Mouse (Mus musculus): ENCODE results near the gene Sppl2c. TPM values are rescaled to one million over a fixed set of nuclear protein-coding genes. Genes with fewer than 3 reads are reported as not detected.

Sppl2c gene
- polyA plus RNA-seq, 1 experiment from 2014 or later = not detected

GRCm38 (mm10) chr11:104234680-104235079 lies 48.6 kb downstream of the Sppl2c start:
- H3K9me3 ChIP-seq (ENCODE audit: low read length) = no peaks in the 10 kb centered on the region
- no peaks in the 10 kb centered on the region for H3K36me3 ChIP-seq (ENCODE audit: insufficient read depth, low read length)
- H3K27me3 ChIP-seq (ENCODE audit: insufficient read depth, low read length) = peaks cover 54% of the 10 kb centered on the region
- ATAC-seq (ENCODE audit: low FRiP score, low TSS enrichment) = no peak
- peaks cover 36% of the 10 kb centered on the region for H3K4me1 ChIP-seq (ENCODE audit: insufficient read depth, low read length)
- no peak overlapping the region for H3K9ac ChIP-seq (replicated peaks; ENCODE audit: low read length)
- H3K27ac ChIP-seq (ENCODE audit: low read length) = no peak overlapping the region
- H3K4me3 ChIP-seq (ENCODE audit: low read length) = no peak overlapping the region
- 11% methylated on average over 6 of the region's 6 CpGs for WGBS
- no peak overlapping the region for H3K4me2 ChIP-seq (replicated peaks; ENCODE audit: low read depth, low read length)

GRCm38 (mm10) chr11:104235881-104236280 lies 49.8 kb downstream of the Sppl2c start:
- H3K27me3 ChIP-seq (ENCODE audit: insufficient read depth, low read length) = peaks cover 51% of the 10 kb centered on the region
- no peak for ATAC-seq (ENCODE audit: low FRiP score, low TSS enrichment)
- no peak overlapping the region for H3K9ac ChIP-seq (replicated peaks; ENCODE audit: low read length)
- H3K4me2 ChIP-seq (replicated peaks; ENCODE audit: low read depth, low read length) = no peak overlapping the region
- no peaks in the 10 kb centered on the region for H3K9me3 ChIP-seq (ENCODE audit: low read length)
- H3K4me3 ChIP-seq (ENCODE audit: low read length) = no peak overlapping the region
- peaks cover 36% of the 10 kb centered on the region for H3K4me1 ChIP-seq (ENCODE audit: insufficient read depth, low read length)
- H3K27ac ChIP-seq (ENCODE audit: low read length) = no peak overlapping the region
- 81% methylated on average over 2 of the region's 2 CpGs for WGBS
- H3K36me3 ChIP-seq (ENCODE audit: insufficient read depth, low read length) = no peaks in the 10 kb centered on the region

- H3K4me1 ChIP-seq (ENCODE audit: insufficient read depth, low read length) = peaks cover 27% of the 10 kb centered on the region
- no peaks in the 10 kb centered on the region for H3K9me3 ChIP-seq (ENCODE audit: low read length)
- H3K27me3 ChIP-seq (ENCODE audit: insufficient read depth, low read length) = peaks cover 43% of the 10 kb centered on the region
- no peaks in the 10 kb centered on the region for H3K36me3 ChIP-seq (ENCODE audit: insufficient read depth, low read length)
- 76% methylated on average over 7 of the region's 7 CpGs for WGBS
- H3K27ac ChIP-seq (ENCODE audit: low read length) = no peak overlapping the region
- no peak overlapping the region for H3K4me3 ChIP-seq (ENCODE audit: low read length)
- ATAC-seq (ENCODE audit: low FRiP score, low TSS enrichment) = no peak
- H3K9ac ChIP-seq (replicated peaks; ENCODE audit: low read length) = no peak overlapping the region
- H3K4me2 ChIP-seq (replicated peaks; ENCODE audit: low read depth, low read length) = no peak overlapping the region
Observed at GRCm38 (mm10) chr11:104237226-104237625, 51.1 kb downstream of the Sppl2c start.

GRCm38 (mm10) chr11:104237958-104238747 lies 52.0 kb downstream of the Sppl2c start:
- Histone ChIP-seq H3K4me3 (ENCODE audit: low read length) (no peak overlapping the region), H3K27me3 (ENCODE audit: insufficient read depth, low read length) (peaks cover 34% of the 10 kb centered on the region), H3K4me2 (replicated peaks; ENCODE audit: low read depth, low read length) (no peak overlapping the region), H3K36me3 (ENCODE audit: insufficient read depth, low read length) (no peaks in the 10 kb centered on the region), H3K9ac (replicated peaks; ENCODE audit: low read length) (no peak overlapping the region), H3K27ac (ENCODE audit: low read length) (no peak overlapping the region), H3K4me1 (ENCODE audit: insufficient read depth, low read length) (peaks cover 18% of the 10 kb centered on the region; the same call in 1 of the 2 replicates), H3K9me3 (ENCODE audit: low read length) (no peaks in the 10 kb centered on the region)
- ATAC-seq (ENCODE audit: low FRiP score, low TSS enrichment) = 0 out of 2 replicates have a peak, but pooled peaks have one; percentile 42
- WGBS = 60% methylated on average over 11 of the region's 13 CpGs

Other genes starting within 250 kb of the Sppl2c start
- gene Nsf, start 232.3 kb upstream of the Sppl2c start, polyA plus RNA-seq (2015; fragmentation: Nextera tagmentation; extraction: Ambion mirVana) = 47.5 and 54.2 TPM in 2 replicates
- 67.8 and 69.8 TPM in 2 replicates for gene Arf2, start 219.6 kb upstream of the Sppl2c start, polyA plus RNA-seq (2015; fragmentation: Nextera tagmentation; extraction: Ambion mirVana)
- gene Crhr1, start 53.5 kb upstream of the Sppl2c start, polyA plus RNA-seq (2015; fragmentation: Nextera tagmentation; extraction: Ambion mirVana) = 0.16 and 0.23 TPM in 2 replicates
- gene Mapt, start 45.1 kb downstream of the Sppl2c start, polyA plus RNA-seq (2015; fragmentation: Nextera tagmentation; extraction: Ambion mirVana) = 10.3 and 11.7 TPM in 2 replicates